Mouse (Mus musculus) cerebellum, adult 2 months (tissue): ENCODE results near the gene Cdc25a. TPM values are rescaled to one million over a fixed set of nuclear protein-coding genes. Genes with fewer than 3 reads are reported as not detected.

Experiments
- DNase-seq, 2 experiments: peaks; one replicate each; pipeline ENCODE4 v3.0.0; 2021
- H3K27ac ChIP-seq: fragments of 200-500 bp; 2 replicates; pipeline ENCODE4 v1.5.1; 2012; ENCODE audit warnings: low read length, control low read depth, inconsistent platforms; ENCODE audit not compliant: insufficient read depth
- H3K27me3 ChIP-seq: fragments of 200-500 bp; 2 replicates; pipeline ENCODE4 v1.6.1; 2012; ENCODE audit warnings: inconsistent platforms, mild to moderate bottlenecking, low read length, moderate library complexity; ENCODE audit not compliant: control insufficient read depth, insufficient read depth
- H3K4me1 ChIP-seq: fragments of 200-500 bp; 2 replicates; pipeline ENCODE4 v1.6.1; 2011; ENCODE audit warnings: low read length; ENCODE audit not compliant: control insufficient read depth, insufficient read depth
- H3K4me3 ChIP-seq: fragments of 200-500 bp; replicated peaks from 2 replicates; pipeline ENCODE3; 2011; ENCODE audit warnings: mild to moderate bottlenecking, low read depth, low read length, control low read depth; ENCODE audit not compliant: insufficient read depth
- CTCF ChIP-seq: fragments of 200-500 bp; IDR thresholded peaks from 2 replicates; pipeline ENCODE4 v1.5.1; 2011; ENCODE audit warnings: low read depth, mild to moderate bottlenecking, control low read depth, low read length, moderate library complexity, borderline replicate concordance; ENCODE audit not compliant: insufficient read depth
- POLR2A ChIP-seq: fragments of 200-500 bp; IDR thresholded peaks from 2 replicates; pipeline ENCODE4 v1.6.1; 2011; ENCODE audit warnings: low read length, control low read depth, borderline replicate concordance; ENCODE audit not compliant: insufficient read depth
- WGBS: fragments of 180-500 bp; shearing (Covaris S2); methylation state at CpG from one replicate; pipeline ENCODE4 v1.1.7; 2018; 5-methylcytosine and 5-hydroxymethylcytosine counted together
- polyA plus RNA-seq: library from polyadenylated mRNA; depleted of rRNA; stranded (reverse); fragments of >200 nt; gene quantifications from 2 replicates; pipeline ENCODE4 v1.2.3, GENCODE M21; 2012

Cdc25a gene
- polyA plus RNA-seq, 1 experiment: 9.2 TPM

DNA sequence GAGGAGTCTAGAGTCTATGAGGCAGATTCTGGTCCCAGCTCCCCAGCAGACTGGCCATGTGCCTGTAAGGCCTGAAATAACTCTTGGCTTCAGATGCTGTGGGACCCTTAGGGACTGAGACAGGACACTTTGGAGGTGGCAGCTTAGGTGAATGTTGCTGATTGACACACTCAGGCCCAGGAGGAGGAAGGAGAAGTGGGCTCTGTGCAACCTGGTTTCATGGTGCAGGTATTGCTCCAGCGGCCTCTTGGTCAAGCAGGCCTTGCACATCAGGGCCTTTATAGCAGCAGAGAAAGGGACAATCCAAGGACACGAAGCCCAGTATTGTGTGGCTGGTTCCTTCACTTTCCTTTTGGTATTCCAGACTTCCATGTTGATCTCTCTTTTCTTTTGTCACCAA, 21.0 kb upstream of the Cdc25a start:
- Histone ChIP-seq H3K27me3 (no peaks in the 10 kb centered on the region), H3K27ac (no peak overlapping the region), H3K4me3 (no peak overlapping the region), H3K4me1 (no peaks in the 10 kb centered on the region)
- no peak for TF ChIP-seq CTCF
- TF ChIP-seq POLR2A: no peak
- no peak for DNase-seq
- WGBS: 78% methylated on average over 2 of the region's 2 CpGs

DNA sequence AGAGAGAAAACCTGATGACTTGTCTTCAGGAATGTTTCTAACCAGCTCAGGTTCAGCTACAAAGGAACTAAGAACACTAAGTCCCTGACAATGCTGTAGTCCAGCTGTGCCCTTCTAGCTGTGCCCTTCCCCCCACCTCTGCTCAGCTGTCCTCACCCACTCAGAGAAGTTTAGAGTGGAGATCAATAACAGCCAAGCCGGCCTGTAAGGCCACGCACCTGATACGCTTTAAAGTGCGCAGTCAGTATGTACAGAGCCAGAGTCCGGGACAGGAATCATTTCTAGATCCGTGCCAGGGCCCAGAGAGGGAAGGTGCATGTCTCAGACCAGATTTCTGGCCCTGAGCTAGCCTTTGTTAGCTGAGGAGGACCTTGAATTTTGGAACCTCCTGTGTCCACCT, 19.4 kb upstream of the Cdc25a start:
- DNase-seq: no peak
- 83% methylated on average over 6 of the region's 6 CpGs for WGBS
- Histone ChIP-seq H3K27ac (no peak overlapping the region), H3K27me3 (no peaks in the 10 kb centered on the region), H3K4me1 (no peaks in the 10 kb centered on the region), H3K4me3 (no peak overlapping the region)
- TF ChIP-seq CTCF (no peak), POLR2A (no peak)

DNA sequence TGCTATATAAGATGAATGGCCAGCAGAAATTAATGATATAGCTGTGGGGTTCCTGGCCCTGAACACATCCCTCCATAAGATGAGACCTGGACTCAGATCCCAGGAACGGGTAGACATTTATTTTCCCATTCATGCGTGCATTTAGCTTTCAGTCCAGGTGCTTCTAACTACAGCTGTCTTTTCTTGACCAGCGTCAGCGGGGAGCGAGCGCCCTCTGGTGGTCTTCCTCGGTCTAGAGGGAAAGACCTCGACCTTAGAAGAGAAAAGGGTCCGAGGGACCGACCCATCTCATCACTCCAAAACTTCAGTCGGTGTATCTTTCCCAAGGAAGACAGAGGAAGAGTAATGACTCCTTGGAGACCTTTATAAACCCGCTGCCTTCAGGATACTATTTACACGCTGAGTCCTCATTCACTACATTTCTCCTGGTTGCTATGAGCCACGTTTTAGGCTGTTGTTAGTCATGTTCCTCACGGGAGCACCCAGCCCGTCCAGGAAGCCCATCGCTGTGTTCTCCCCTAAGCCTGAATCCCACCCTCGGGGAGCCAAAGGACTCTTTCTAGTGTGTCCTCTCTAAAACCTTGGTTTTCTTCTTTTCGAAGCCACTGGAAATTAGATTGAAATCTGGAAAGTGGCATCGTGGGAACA, 12.9 kb upstream of the Cdc25a start:
- Histone ChIP-seq H3K27ac (no peak overlapping the region), H3K27me3 (no peaks in the 10 kb centered on the region; the same call in 1 of the 2 replicates), H3K4me1 (no peaks in the 10 kb centered on the region), H3K4me3 (no peak overlapping the region)
- TF ChIP-seq CTCF: peak; percentile 81
- no peak for TF ChIP-seq POLR2A
- 12% methylated on average over 20 of the region's 20 CpGs for WGBS
- peak; percentile 46 to 75 for DNase-seq

DNA sequence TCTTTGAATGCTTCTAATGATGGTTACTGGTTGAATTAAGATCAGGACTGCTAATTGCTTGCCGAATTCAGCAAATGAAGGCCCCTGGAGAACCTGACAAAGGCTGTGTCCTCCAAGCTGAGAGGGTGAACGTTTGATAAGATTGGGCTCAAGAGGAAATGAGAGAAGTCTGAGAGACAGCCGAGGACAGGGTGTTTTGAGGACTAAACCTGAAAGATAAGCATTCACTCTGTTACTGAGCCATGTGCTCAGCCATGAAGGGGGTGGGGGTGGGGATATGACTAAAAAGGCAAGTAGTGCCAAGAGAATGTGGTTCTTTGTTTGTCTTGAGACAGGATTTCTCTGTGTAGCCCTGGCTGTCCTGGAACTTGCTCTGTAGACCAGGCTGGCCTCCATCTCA, 12.3 kb upstream of the Cdc25a start:
- Histone ChIP-seq H3K27ac (no peak overlapping the region), H3K4me3 (no peak overlapping the region), H3K4me1 (no peaks in the 10 kb centered on the region), H3K27me3 (no peaks in the 10 kb centered on the region; the same call in 1 of the 2 replicates)
- TF ChIP-seq POLR2A (no peak), CTCF (no peak)
- DNase-seq: no peak
- WGBS: 63% methylated on average over 3 of the region's 3 CpGs

DNA sequence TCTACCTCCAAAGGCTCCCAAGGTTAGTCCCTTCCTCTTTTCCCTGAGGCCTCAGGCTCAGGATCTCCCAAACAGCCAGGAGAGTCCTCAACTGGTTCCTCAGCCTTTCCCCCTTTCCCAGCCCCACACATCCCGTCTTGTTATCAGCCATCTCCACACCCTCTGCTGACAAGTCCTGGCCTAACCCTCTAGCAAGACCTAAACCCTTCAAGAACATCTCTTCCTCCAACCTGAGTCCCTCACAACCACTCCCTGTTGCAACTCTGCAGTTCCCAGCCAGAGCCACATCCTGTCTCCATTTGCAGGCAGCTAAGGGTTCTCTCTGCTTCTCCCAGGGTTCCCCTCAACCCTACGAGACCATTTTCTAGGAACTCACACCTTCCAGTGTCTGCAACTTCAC, 9.2 kb upstream of the Cdc25a start:
- DNase-seq: no peak
- WGBS: 70% methylated on average over 2 of the region's 2 CpGs
- Histone ChIP-seq H3K4me1 (no peaks in the 10 kb centered on the region), H3K27me3 (no peaks in the 10 kb centered on the region; the same call in 1 of the 2 replicates), H3K27ac (no peak overlapping the region), H3K4me3 (no peak overlapping the region)
- no peak for TF ChIP-seq POLR2A
- TF ChIP-seq CTCF: no peak

DNA sequence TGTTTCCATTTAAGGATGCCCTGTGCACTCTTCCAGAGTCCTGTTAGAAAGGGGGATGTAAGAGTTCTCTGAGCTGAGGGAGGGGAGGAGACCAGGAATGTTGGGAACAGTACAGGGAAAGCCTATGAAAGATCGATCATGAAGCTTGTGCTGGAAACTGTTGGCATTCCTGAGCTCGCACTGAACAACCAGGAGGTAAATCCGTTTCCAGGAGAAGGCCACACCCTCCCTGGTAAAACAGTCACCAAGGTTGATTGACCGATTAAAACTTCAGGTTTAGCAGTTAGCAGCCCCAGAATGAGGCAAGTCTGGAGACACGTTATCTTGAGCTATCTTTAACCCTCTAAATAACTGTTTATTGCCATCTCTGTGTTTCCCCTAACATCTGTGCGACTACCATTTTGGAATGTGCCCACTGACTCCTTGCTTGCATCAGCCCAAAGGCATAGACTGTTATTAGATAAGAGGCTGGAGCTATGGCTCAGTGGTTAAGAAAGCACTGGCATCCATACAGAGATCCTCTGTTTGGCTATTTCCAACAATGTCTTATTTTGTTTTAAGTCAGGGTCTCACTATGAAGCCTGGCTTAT, 4.3 kb upstream of the Cdc25a start:
- no peak for TF ChIP-seq CTCF
- TF ChIP-seq POLR2A: no peak
- 51% methylated on average over 6 of the region's 6 CpGs for WGBS

DNA sequence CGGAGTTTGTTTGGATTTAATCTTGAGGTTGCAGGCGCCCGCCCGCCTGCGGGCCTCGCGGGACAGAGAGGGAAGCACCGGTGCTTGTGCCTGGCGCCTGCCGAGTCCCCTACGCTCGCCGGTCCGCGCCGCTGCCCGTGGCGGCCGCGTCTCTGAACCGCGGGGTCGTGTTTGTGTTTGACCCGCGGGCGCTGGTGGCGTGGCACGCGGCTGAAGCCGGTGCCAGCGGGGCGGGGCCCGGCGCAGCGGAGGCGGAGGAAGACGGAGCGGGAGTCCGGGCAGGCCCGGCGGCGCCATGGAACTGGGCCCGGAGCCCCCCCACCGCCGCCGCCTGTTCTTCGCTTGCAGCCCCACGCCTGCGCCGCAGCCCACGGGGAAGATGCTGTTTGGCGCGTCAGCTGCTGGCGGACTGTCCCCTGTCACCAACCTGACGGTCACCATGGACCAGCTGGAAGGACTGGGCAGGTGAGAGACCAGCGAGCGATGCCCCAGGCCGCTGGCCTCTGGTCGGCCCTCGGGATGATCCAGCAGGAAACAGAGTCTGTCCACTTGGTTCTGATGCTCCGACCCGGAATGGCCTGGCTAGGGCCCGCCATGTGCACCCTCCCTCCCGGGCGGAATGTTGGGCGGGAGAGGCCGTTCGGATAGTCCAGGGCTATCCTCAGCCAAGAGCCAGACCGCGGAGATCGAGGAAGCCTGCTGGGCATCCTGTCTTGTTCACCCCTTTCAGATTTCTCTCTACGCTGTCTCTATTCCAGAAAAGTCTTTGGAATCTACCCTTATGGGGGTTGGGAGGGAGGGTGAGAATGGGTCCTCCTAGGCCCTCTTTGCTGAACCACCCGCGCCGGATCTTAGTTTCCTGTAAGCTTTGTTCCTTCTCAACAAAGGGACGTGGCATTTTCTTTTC, 569 bp downstream of the Cdc25a start:
- WGBS: 1% methylated on average over 75 of the region's 76 CpGs
- H3K27ac ChIP-seq: peak overlapping the region; percentile 53
- peaks cover 5% of the 10 kb centered on the region; the same call in 1 of the 2 replicates for H3K4me1 ChIP-seq
- H3K4me3 ChIP-seq: peak overlapping the region; percentile 88
- no peaks in the 10 kb centered on the region for H3K27me3 ChIP-seq
- DNase-seq: peak; percentile 79 to 82
- TF ChIP-seq CTCF (no peak), POLR2A (no peak; the same call in 1 of the 2 replicates)

More for the DNA sequence above, 4.3 kb upstream of the Cdc25a start:
- Histone ChIP-seq H3K4me1 (no peaks in the 10 kb centered on the region), H3K4me3 (no peak overlapping the region), H3K27ac (no peak overlapping the region), H3K27me3 (no peaks in the 10 kb centered on the region)
- DNase-seq: no peak

DNA sequence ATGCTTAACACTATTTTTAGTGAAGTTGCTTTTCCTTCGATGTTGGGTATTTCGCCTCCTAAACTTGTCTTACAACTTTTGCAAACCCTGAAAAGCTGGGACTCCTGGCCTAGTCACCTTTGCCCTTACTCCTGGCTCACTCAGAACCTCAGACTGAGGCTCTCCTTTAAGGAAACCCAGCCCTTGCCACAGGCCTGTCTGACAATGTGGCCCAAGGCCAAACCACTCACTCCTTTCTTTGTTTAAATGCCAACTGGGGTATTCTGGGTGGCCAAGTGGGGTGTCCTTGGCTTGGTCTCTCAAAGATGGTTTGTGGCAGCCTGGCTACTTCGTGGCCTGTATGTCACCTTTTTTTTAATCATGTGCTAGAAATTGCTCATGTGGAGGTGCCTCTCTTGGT, 1.4 kb downstream of the Cdc25a start:
- peaks cover 5% of the 10 kb centered on the region; the same call in 1 of the 2 replicates for H3K4me1 ChIP-seq
- DNase-seq: peak in 1 of 2 experiments; percentile 23
- H3K27me3 ChIP-seq: no peaks in the 10 kb centered on the region
- H3K4me3 ChIP-seq: peak overlapping the region; percentile 88
- WGBS: 8% methylated on average over 3 of the region's 3 CpGs
- no peak for TF ChIP-seq POLR2A
- no peak for TF ChIP-seq CTCF
- H3K27ac ChIP-seq: no peak overlapping the region
